ENCODE assay signal across 24 mouse cellular contexts in the genomic region with DNA sequence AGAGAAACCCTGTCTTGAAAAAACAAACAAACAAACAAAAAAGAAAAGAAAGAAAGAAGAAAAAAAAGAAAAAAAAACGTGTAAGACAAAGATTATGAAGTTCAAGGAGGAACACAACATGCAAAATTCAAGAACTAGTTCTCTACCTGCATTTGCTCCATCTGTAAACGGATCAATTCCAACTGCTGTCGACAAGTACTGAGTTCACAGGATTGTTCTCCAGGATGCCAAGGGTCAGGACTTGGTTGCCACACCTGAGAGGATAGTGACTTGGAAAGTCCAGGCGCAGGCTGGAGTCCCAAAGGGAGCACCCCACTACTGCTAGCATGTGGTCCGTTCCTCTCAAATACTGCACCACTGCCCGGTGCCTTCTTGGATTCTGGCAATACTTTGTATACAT. TPM values are rescaled to one million over a fixed set of nuclear protein-coding genes. Genes with fewer than 3 reads are reported as not detected.
"Had no signal": no experiment of that assay in that cellular context is flagged by ENCODE, and none has a peak within 500 bp of the region (broad histone marks: within the 10 kb centered on the region; RNA-seq: fewer than 3 reads in every experiment).

No protein-coding gene starts in this region.

- H3K4me1 ChIP-seq: megakaryocyte, embryonic 14.5 days; midbrain, embryonic 13.5 days; midbrain, embryonic 15.5 days; neural tube, embryonic 12.5 days had no signal

- H3K4me2 ChIP-seq: lung, embryonic 15.5 days; midbrain, embryonic 13.5 days; midbrain, embryonic 15.5 days; neural tube, embryonic 12.5 days; stomach, embryonic 15.5 days had no signal

- H3K4me3 ChIP-seq: lung, embryonic 15.5 days; megakaryocyte, embryonic 14.5 days; midbrain, embryonic 13.5 days; midbrain, embryonic 15.5 days; neural tube, embryonic 12.5 days; stomach, embryonic 15.5 days had no signal

- H3K9me3 ChIP-seq: lung, embryonic 15.5 days; megakaryocyte, embryonic 14.5 days; midbrain, embryonic 13.5 days; midbrain, embryonic 15.5 days; neural tube, embryonic 12.5 days; stomach, embryonic 15.5 days had no signal

- H3K27me3 ChIP-seq: lung, embryonic 15.5 days; megakaryocyte, embryonic 14.5 days; midbrain, embryonic 15.5 days; neural tube, embryonic 12.5 days; stomach, embryonic 15.5 days had no signal

- ATAC-seq: lung, postnatal 0 days; midbrain, embryonic 13.5 days; midbrain, embryonic 15.5 days had no signal

- H3K27ac ChIP-seq: lung, embryonic 15.5 days; macrophage; midbrain, embryonic 13.5 days; midbrain, embryonic 15.5 days; neural tube, embryonic 12.5 days; stomach, embryonic 15.5 days; stomach, postnatal 0 days had no signal

- H3K9ac ChIP-seq: lung, embryonic 15.5 days; midbrain, embryonic 13.5 days; midbrain, embryonic 15.5 days; neural tube, embryonic 12.5 days; stomach, embryonic 15.5 days had no signal

- DNase-seq: lung, adult 2 months; lung, postnatal 14 days; lung, postnatal 36 days; right cerebral cortex, postnatal 14 days; thymus, adult 2 months; thymus, postnatal 25 days; thymus, postnatal 4 days had no signal

RNA-seq across cellular contexts. Expression of a gene that starts 47.3 kb away (rescaled TPM):
- total RNA-seq: megakaryocyte progenitor cell, adult 5-6 weeks; midbrain, postnatal 0 days; monocyte, adult 5-6 weeks; neutrophil, adult 5-6 weeks had no signal
- polyA plus RNA-seq: lung, adult 2 months; lung, embryonic 15.5 days; lung, postnatal 0 days; macrophage; midbrain, embryonic 13.5 days; midbrain, embryonic 15.5 days; midbrain, postnatal 0 days; neural tube, embryonic 12.5 days; neural tube, embryonic 14.5 days; spleen, adult 2 months; stomach, embryonic 15.5 days; stomach, postnatal 0 days; testis, adult 2 months; urinary bladder, adult 2 months had no signal
